In the genomic region with DNA sequence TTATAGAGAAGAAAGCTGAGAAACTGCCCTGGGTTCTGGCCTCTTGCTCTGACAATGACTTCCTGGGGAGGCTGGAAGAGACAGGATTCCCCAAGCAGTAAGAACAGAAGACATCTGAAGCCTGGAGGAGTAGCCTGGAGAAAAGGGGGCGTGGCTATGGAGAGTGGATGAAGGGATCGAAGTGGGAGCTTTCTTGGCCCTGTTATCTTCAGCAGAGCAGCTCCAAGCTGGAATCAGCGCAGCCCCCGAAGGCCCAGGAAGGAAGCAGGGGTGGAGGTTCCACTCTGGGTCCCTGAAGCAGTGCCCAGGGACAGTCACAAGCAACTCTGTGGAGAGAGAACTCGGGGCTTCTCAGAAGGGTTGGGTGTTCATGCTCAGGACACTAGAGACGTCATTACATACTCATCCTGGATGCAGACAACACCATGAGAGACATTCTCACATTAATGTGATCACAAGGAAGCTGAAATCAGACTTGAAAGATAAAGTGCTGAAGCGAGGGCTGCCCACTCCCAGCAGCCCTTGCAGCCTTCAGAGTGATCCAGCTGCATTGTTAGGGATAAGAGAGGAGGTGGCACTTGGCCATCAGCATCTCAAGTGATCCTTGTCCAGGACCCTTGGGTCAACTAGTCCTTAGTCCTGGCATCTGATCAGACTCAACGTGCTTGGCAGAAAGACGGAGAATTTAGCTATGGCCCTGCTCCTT, we compare ENCODE assay signal across 10 mouse cellular contexts.
DNase-seq lines count a peak whose midpoint lies in the region; ATAC-seq lines count a peak whose summit lies in the region.
"Had no signal": no experiment of that assay in that cellular context is flagged by ENCODE, and none has a peak within 500 bp of the region (broad histone marks: within the 10 kb centered on the region; RNA-seq: fewer than 3 reads in every experiment).

No protein-coding gene starts in this region.

- no peak overlapping the region for H3K4me2 ChIP-seq in heart, embryonic 16.5 days (ENCODE audit: low read depth, low read length)
- H3K4me2 ChIP-seq: limb, embryonic 13.5 days had no signal

- peaks cover 6% of the 10 kb centered on the region for H3K4me1 ChIP-seq in heart, embryonic 16.5 days (ENCODE audit: control insufficient read depth, insufficient read depth, low read length)
- H3K4me1 ChIP-seq: limb, embryonic 13.5 days had no signal

- H3K27ac ChIP-seq in heart, embryonic 16.5 days (ENCODE audit: low read length), result peak overlapping the region; percentile 15
- H3K27ac ChIP-seq: limb, embryonic 13.5 days had no signal

- intact Hi-C loops in gastrocnemius, postnatal 36 days (cut with DNase I), result no loop called here

- H3K4me3 ChIP-seq in heart, embryonic 16.5 days (ENCODE audit: low read length), result no peak overlapping the region
- H3K4me3 ChIP-seq: limb, embryonic 13.5 days had no signal

- H3K36me3 ChIP-seq in heart, embryonic 16.5 days (ENCODE audit: control insufficient read depth, insufficient read depth), result no peaks in the 10 kb centered on the region
- H3K36me3 ChIP-seq: limb, embryonic 13.5 days had no signal

- H3K9ac ChIP-seq in heart, embryonic 16.5 days (ENCODE audit: low read length), result no peak overlapping the region
- H3K9ac ChIP-seq: limb, embryonic 13.5 days had no signal

- peak; percentile 27 for DNase-seq in gastrocnemius, postnatal 10 days
- no peak for DNase-seq in gastrocnemius, postnatal 36 days
- peak; percentile 14 for DNase-seq in R1 (ENCODE audit: low read depth, low spot score)
- peak; percentile 78 for DNase-seq in lung, postnatal 10 days
- DNase-seq in cerebellum, adult 18-20 months, result no peak
- no peak for DNase-seq in left cerebral cortex, adult 18-20 months (ENCODE audit: low spot score in 2 of 2)
- DNase-seq in urinary bladder, postnatal 10 days (ENCODE audit: low spot score), result no peak

- 24% methylated on average over 9 of the region's 9 CpGs for WGBS in heart, embryonic 16.5 days

- H3K27me3 ChIP-seq in heart, embryonic 16.5 days (ENCODE audit: control insufficient read depth, insufficient read depth, low read length), result no peaks in the 10 kb centered on the region
- H3K27me3 ChIP-seq: limb, embryonic 13.5 days had no signal

- H3K9me3 ChIP-seq in heart, embryonic 16.5 days (replicated peaks; ENCODE audit: control insufficient read depth, low read length), result no peaks in the 10 kb centered on the region
- H3K9me3 ChIP-seq: limb, embryonic 13.5 days had no signal

- ATAC-seq in heart, embryonic 16.5 days (replicated peaks; ENCODE audit: extremely low read depth, insufficient read depth, low FRiP score), result peak; percentile 23; the same call in 1 of the 2 replicates
- ATAC-seq: CD4-positive, CD25-positive, alpha-beta regulatory T cell, adult 4 months had no signal

Comparison
In these comparisons a context has a peak if more than half of its experiments do, and no peak if none do; other contexts are left out.
1. DNase-seq: peak in gastrocnemius, postnatal 10 days (single experiment), R1 (single experiment) and lung, postnatal 10 days (single experiment); none in gastrocnemius, postnatal 36 days (0 of 2), cerebellum, adult 18-20 months (0 of 2), left cerebral cortex, adult 18-20 months (0 of 2) and urinary bladder, postnatal 10 days (single experiment).